Mouse (Mus musculus) embryonic facial prominence, embryonic 14.5 days (tissue): ENCODE data around the gene Nkain4. TPM values are rescaled to one million over a fixed set of nuclear protein-coding genes. Genes with fewer than 3 reads are reported as not detected.
A peak's percentile ranks its signal among the peaks of the same experiment; 100 is the strongest.

Experiments
- ATAC-seq: fragments of 200-750 bp; cut with Nextera tagmentation; 2 replicates; pipeline ENCODE4 v1.8.0; 2017; ENCODE audit warnings: low read depth, moderate number of reproducible peaks, moderate TSS enrichment
- DNase-seq: peaks from one replicate; pipeline ENCODE4 v3.0.0-alpha.2; 2015; ENCODE audit warnings: low spot score
- H3K27ac ChIP-seq: fragments of 300-500 bp; sonication (generic); replicated peaks from 2 replicates; pipeline ENCODE4 v1.5.1; 2014; ENCODE audit warnings: low read depth, mild to moderate bottlenecking, low read length, moderate library complexity
- H3K27me3 ChIP-seq: fragments of 300-500 bp; sonication (generic); replicated peaks from 2 replicates; pipeline ENCODE4 v1.6.1; 2014; ENCODE audit warnings: low read length; ENCODE audit not compliant: control insufficient read depth, insufficient read depth
- H3K36me3 ChIP-seq: fragments of 300-500 bp; sonication (generic); 2 replicates; pipeline ENCODE4 v1.6.1; 2014; ENCODE audit warnings: low read length, mixed read lengths; ENCODE audit not compliant: control insufficient read depth, insufficient read depth
- H3K4me1 ChIP-seq: fragments of 300-500 bp; sonication (generic); 2 replicates; pipeline ENCODE4 v1.6.1; 2014; ENCODE audit warnings: antibody characterized with exemption, low read length; ENCODE audit not compliant: control insufficient read depth, insufficient read depth
- H3K4me2 ChIP-seq: fragments of 300-500 bp; sonication (generic); 2 replicates; pipeline ENCODE4 v1.6.1; 2014; ENCODE audit warnings: low read depth, mild to moderate bottlenecking, low read length, moderate library complexity, mixed read lengths
- H3K4me3 ChIP-seq: fragments of 300-500 bp; sonication (generic); 2 replicates; pipeline ENCODE4 v1.5.1; 2014; ENCODE audit warnings: low read depth, mild to moderate bottlenecking, low read length
- H3K9ac ChIP-seq: fragments of 300-500 bp; sonication (generic); 2 replicates; pipeline ENCODE4 v1.6.1; 2014; ENCODE audit warnings: low read depth, mild to moderate bottlenecking, low read length, moderate library complexity, mixed read lengths
- H3K9me3 ChIP-seq: fragments of 300-500 bp; sonication (generic); 2 replicates; pipeline ENCODE4 v1.6.1; 2016; ENCODE audit warnings: low read length; ENCODE audit not compliant: control insufficient read depth
- WGBS: fragments of 180-500 bp; shearing (Covaris S2); extraction: QIAGEN DNeasy Blood & Tissue Kit; methylation state at CpG from one replicate; pipeline ENCODE4 v1.1.7; 2014; 5-methylcytosine and 5-hydroxymethylcytosine counted together
- polyA plus RNA-seq: library from polyadenylated mRNA; unstranded; fragments of >200 nt; fragmentation: Nextera tagmentation; extraction: Ambion mirVana; gene quantifications from 2 replicates; pipeline ENCODE4 v1.2.1, GENCODE M21; 2014

Nkain4 gene
- polyA plus RNA-seq, 1 experiment from 2014 or later, result 17.0 TPM

GRCm38 (mm10) chr2:180893537-180894028, 60.9 kb downstream of the Nkain4 start:
- Histone ChIP-seq H3K4me2 (peak overlapping the region; percentile 90), H3K4me1 (peaks cover 16% of the 10 kb centered on the region), H3K9ac (peak overlapping the region; percentile 42; the same call in 1 of the 2 replicates), H3K27me3 (peaks cover 79% of the 10 kb centered on the region), H3K27ac (no peak overlapping the region; the same call in 1 of the 2 replicates), H3K4me3 (peak overlapping the region; percentile 43), H3K36me3 (no peaks in the 10 kb centered on the region), H3K9me3 (no peaks in the 10 kb centered on the region)
- 0% methylated on average over 18 of the region's 50 CpGs for WGBS
- no peak for DNase-seq
- 0 out of 2 replicates have a peak, but pooled peaks have one; percentile 10 for ATAC-seq

DNA sequence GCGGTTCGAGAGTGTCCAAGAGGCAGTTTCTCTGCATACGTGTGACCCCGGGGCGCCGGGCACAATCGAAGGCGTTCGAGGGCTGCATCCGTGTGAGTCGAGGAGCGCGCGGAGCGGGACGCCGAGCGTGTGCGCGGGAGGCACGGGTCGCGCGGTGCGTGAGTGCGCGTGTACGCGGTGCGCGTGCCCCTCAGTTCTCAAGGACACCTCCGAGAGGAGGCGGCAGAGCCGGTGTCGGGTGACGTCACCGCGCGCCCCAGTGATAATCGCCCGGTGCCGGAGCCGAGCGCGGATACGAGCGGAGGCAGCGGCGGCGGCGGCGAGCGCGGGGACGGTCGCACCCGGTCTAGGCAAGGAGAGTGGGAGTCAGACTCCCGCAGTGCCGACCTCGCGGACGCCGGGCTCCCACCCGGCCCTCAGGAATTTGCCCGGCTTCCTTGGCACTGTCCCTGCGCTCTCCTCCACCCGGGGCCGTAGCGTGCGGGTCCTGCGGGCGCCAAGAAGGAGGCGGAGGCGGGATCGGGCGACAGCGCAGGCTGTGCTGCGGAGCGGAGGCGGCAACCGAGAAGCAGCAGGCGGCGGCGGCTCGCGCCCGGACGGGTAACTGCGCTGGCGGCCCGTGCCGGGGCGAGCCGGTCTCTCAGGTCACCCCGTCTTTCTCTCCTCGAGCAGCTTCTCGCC, 61.5 kb downstream of the Nkain4 start:
- peak overlapping the region; percentile 43 for H3K4me3 ChIP-seq
- ATAC-seq, result peak; percentile 31; the same call in 1 of the 2 replicates
- H3K4me2 ChIP-seq, result peak overlapping the region; percentile 90
- H3K27me3 ChIP-seq, result peaks cover 85% of the 10 kb centered on the region
- H3K9me3 ChIP-seq, result no peaks in the 10 kb centered on the region
- H3K36me3 ChIP-seq, result no peaks in the 10 kb centered on the region
- peak overlapping the region; percentile 42; the same call in 1 of the 2 replicates for H3K9ac ChIP-seq
- no peak for DNase-seq
- peaks cover 16% of the 10 kb centered on the region for H3K4me1 ChIP-seq
- WGBS, result 2% methylated on average over 11 of the region's 97 CpGs
- no peak overlapping the region; the same call in 1 of the 2 replicates for H3K27ac ChIP-seq

DNA sequence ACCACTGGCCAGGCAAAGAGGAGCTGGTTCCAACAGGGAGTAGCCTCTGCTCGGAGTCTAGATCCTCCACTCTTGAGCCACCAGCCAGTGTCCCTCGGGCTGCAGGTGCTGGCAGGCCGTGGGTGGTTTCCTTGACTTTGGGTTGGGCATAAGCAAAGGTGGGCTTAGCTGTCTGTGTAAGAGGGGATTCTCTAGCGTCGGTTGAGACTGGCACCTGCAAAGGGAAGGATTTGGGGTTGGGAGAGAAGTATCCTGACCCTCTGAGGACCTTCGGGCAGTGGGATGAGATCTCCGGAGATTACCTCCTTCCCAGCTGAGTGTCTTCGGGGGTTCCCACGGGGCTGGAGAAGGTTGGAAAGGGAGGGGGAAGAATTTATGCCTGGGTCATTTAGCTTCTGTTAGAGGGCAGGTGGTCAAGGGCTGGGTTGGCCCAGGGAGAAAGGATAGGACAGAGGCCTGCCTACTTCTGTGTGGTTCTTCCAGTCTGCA, 62.6 kb downstream of the Nkain4 start:
- no peak for DNase-seq
- peak overlapping the region; percentile 2; the same call in 1 of the 2 replicates for H3K4me3 ChIP-seq

DNA sequence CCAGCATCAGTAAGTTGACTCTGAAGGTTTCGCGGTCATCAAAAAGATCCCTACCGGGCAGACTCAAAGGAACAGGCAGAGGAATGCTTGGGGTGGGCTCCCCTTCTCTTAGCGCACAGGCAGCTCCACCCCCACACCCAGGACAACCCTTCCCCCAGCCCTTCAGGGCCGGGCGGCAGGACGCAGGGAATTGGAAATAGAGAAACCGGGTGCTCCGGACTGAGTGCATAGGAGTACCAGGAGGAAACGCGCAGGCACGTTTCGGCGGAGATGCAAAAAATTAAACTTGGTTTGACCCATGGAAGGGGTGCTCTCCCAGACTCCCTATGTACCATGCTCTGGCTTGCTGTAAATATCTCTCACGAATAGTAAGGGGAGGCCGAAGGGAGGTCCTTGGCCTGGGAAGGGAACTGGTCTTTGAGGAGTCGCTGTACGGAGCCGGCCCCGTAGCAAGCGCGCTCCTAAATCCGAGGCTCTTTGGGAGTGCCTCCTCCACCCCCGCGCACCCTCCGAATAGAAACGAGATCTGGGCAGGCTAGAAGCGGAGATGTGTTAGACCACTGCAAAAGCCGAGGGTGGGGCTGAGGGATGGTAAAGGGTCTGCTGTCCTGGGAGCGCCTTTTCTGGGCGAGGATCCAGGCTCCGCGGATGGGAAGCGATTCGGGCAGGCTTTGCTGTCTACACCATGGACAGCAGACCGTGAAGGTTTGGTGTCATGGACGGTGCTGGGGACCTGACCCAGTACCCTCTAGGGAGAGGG, 63.2 kb downstream of the Nkain4 start:
- WGBS, result under 1% methylated on average over 36 of the region's 37 CpGs
- DNase-seq, result no peak
- Histone ChIP-seq H3K4me1 (peaks cover 16% of the 10 kb centered on the region), H3K27ac (no peak overlapping the region), H3K9me3 (no peaks in the 10 kb centered on the region), H3K27me3 (peaks cover 88% of the 10 kb centered on the region), H3K36me3 (no peaks in the 10 kb centered on the region), H3K4me2 (peak overlapping the region; percentile 16; the same call in 1 of the 2 replicates), H3K4me3 (peak overlapping the region; percentile 13; the same call in 1 of the 2 replicates), H3K9ac (no peak overlapping the region)
- ATAC-seq, result no peak

More for the DNA sequence above, 62.6 kb downstream of the Nkain4 start:
- no peak for ATAC-seq
- Histone ChIP-seq H3K27me3 (peaks cover 88% of the 10 kb centered on the region), H3K36me3 (no peaks in the 10 kb centered on the region), H3K9ac (no peak overlapping the region), H3K4me1 (peaks cover 16% of the 10 kb centered on the region), H3K4me2 (no peak overlapping the region), H3K9me3 (no peaks in the 10 kb centered on the region), H3K27ac (no peak overlapping the region)
- WGBS, result 3% methylated on average over 9 of the region's 9 CpGs

GRCm38 (mm10) chr2:180890422-180891074, 64.0 kb downstream of the Nkain4 start:
- ATAC-seq (no peak), DNase-seq (no peak)
- peak overlapping the region; percentile 13; the same call in 1 of the 2 replicates for H3K4me3 ChIP-seq
- 2% methylated on average over 27 of the region's 29 CpGs for WGBS
- no peak overlapping the region for H3K27ac ChIP-seq
- no peak overlapping the region for H3K9ac ChIP-seq
- H3K9me3 ChIP-seq, result no peaks in the 10 kb centered on the region
- no peaks in the 10 kb centered on the region for H3K36me3 ChIP-seq
- peaks cover 86% of the 10 kb centered on the region for H3K27me3 ChIP-seq
- H3K4me2 ChIP-seq, result no peak overlapping the region; the same call in 1 of the 2 replicates
- peaks cover 16% of the 10 kb centered on the region for H3K4me1 ChIP-seq

GRCm38 (mm10) chr2:180889921-180890280, 64.6 kb downstream of the Nkain4 start:
- ATAC-seq (no peak), DNase-seq (no peak)

DNA sequence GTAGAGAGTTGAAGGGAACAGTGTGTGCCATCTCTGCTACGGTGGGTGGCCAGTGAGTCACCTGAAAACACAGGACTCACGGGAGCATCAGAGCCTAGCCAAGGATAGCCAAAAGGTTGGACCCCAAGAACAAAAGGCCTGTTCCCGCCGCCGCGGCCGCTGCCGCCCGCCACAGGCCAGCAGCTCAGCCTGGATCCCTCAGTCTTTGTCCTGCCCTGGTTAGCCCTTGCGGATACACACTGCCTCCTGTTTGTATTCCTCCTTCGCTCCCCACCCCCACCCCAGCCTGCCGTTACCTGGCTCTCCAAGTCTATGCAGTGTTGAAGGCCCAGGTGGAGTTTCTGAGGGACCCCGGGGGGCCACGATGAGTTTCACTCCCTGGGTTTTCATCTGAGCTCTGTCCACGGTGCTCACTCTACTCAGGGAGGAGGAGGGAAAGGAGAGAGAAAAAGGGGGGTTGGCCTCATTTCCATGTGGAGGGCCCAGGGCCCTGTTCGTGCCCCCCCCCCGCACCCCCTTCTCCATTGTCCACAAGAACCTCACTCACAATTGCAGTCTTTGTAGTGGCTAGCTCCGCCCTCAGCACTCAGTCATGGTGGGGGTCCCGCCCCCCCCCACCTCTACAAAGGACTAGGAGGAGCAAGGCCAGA, 65.1 kb downstream of the Nkain4 start:
- H3K36me3 ChIP-seq, result no peaks in the 10 kb centered on the region
- no peak overlapping the region for H3K27ac ChIP-seq
- H3K4me1 ChIP-seq, result peaks cover 13% of the 10 kb centered on the region
- H3K9me3 ChIP-seq, result no peaks in the 10 kb centered on the region
- no peak overlapping the region for H3K9ac ChIP-seq
- 9% methylated on average over 10 of the region's 19 CpGs for WGBS
- no peak overlapping the region for H3K4me2 ChIP-seq
- ATAC-seq, result no peak
- H3K4me3 ChIP-seq, result no peak overlapping the region
- DNase-seq, result no peak
- H3K27me3 ChIP-seq, result peaks cover 74% of the 10 kb centered on the region

More at GRCm38 (mm10) chr2:180889921-180890280, 64.6 kb downstream of the Nkain4 start:
- Histone ChIP-seq H3K27ac (no peak overlapping the region), H3K4me2 (no peak overlapping the region), H3K9me3 (no peaks in the 10 kb centered on the region), H3K4me1 (peaks cover 16% of the 10 kb centered on the region), H3K36me3 (no peaks in the 10 kb centered on the region), H3K4me3 (no peak overlapping the region), H3K27me3 (peaks cover 79% of the 10 kb centered on the region), H3K9ac (no peak overlapping the region)
- WGBS, result 17% methylated on average over 4 of the region's 4 CpGs

DNA sequence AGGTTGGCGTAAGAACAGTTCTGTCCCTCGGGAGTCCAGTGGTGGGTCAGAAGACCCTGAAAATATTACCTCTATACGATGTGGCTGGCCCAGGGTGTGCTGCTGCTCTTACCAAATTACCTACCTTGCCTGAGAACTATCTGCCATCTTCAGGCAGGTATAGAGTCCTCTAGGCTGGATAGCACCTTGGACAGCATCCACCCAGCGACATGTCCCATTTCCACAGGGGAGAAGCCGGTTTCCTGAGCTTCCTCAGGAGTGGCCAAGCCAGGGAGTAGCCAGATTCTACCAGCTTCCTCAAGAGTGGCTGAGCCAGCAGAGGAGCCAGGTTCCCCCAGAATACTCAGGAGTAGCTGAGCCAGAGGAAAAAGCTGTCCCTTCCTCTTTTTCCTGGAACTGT, 69.2 kb downstream of the Nkain4 start:
- Histone ChIP-seq H3K27me3 (peaks cover 33% of the 10 kb centered on the region), H3K9me3 (no peaks in the 10 kb centered on the region), H3K4me3 (no peak overlapping the region), H3K9ac (no peak overlapping the region), H3K4me2 (no peak overlapping the region), H3K4me1 (no peaks in the 10 kb centered on the region), H3K36me3 (no peaks in the 10 kb centered on the region), H3K27ac (no peak overlapping the region)
- DNase-seq (no peak), ATAC-seq (no peak)
- 63% methylated on average over 5 of the region's 5 CpGs for WGBS
